Mouse (Mus musculus): ENCODE results near the gene Olfr45. TPM values are rescaled to one million over a fixed set of nuclear protein-coding genes. Genes with fewer than 3 reads are reported as not detected.

The Olfr45 gene
- total RNA-seq (2023), result not detected

GRCm38 (mm10) chr7:140681651-140682050 lies at the start of gene Olfr45:
Gene Olfr45 (plus strand): TSS chr7:140681951.

GRCm38 (mm10) chr7:140646152-140646551 lies 35.6 kb upstream of the Olfr45 start, which contains the start of gene Olfr53:
Gene Olfr53 (plus strand): TSS chr7:140646452.

DNA sequence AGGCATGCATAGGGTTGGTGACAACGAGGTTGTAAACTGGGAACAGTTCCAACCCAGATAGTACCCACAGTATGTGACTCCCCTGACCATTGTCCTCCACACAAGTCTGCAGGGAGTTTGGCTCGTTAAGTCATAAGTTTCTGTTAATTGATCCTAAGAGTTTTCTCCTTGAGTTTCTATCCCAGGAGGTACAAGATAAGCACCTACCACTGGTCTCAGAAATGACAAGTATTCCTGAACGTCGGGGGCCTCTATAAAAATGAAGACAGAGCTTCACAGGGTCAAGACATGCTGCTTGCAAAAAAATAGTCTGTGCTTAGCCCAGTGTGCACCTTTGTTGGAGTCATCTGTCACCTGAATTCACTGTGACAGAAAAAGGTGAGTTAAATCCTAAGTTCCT lies 22.1 kb upstream of the Olfr45 start, which contains the start of gene Olfr539:
Gene Olfr539 (plus strand): TSS at position 301 of the 400 bp plus-strand sequence.

DNA sequence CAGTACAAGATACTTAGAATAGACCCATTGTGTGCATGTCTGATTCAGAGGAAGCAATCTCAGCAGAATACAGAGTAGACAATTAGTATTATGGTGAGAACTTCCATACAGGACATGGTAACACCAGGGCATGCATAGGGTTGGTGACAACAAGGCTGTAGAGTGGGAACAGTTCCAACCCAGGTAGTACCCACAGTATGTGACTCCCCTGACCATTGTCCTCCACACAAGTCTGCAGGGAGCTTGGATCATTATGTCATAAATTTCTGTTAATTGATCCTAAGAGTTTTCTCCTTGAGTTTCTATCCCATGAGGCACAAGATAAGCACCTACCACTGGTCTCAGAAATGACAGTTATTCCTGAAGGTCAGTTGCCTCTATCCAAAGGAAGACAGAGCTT lies 15.2 kb downstream of the Olfr45 start, which contains the start of gene Olfr541:
Gene Olfr541 (plus strand): TSS at position 301 of the 400 bp plus-strand sequence.

Other genes starting within 250 kb of the Olfr45 start
- gene Olfr533, start 218.6 kb upstream of the Olfr45 start, total RNA-seq (2023), result not detected
- not detected for gene Olfr535, start 197.7 kb upstream of the Olfr45 start, total RNA-seq (2023)
- not detected for gene Olfr536, start 174.6 kb upstream of the Olfr45 start, total RNA-seq (2023)
- gene Olfr538, start 114.1 kb upstream of the Olfr45 start, total RNA-seq (2023), result not detected
- not detected for gene Olfr46, start 80.7 kb upstream of the Olfr45 start, total RNA-seq (2023)
- not detected for gene Olfr61, start 53.0 kb upstream of the Olfr45 start, total RNA-seq (2023)
- gene Olfr53, start 35.5 kb upstream of the Olfr45 start, total RNA-seq (2023), result not detected
- gene Olfr539, start 22.0 kb upstream of the Olfr45 start, total RNA-seq (2023), result not detected
- not detected for gene Olfr541, start 15.3 kb downstream of the Olfr45 start, total RNA-seq (2023)
- gene Cyp2e1, start 81.8 kb downstream of the Olfr45 start, total RNA-seq (2023), result not detected
- gene Syce1, start 105.9 kb downstream of the Olfr45 start, total RNA-seq (2023), result not detected
- not detected for gene Zfp941, start 140.2 kb downstream of the Olfr45 start, total RNA-seq (2023)
- not detected for gene Urah, start 153.1 kb downstream of the Olfr45 start, total RNA-seq (2023)
- not detected for gene Scgb1c1, start 163.6 kb downstream of the Olfr45 start, total RNA-seq (2023)
- not detected for gene Odf3, start 165.9 kb downstream of the Olfr45 start, total RNA-seq (2023)
- not detected for gene Gm45785, start 174.4 kb downstream of the Olfr45 start, total RNA-seq (2023)
- 100 to 1,000 TPM; 109 to 116 TPM for gene Ric8a, start 175.0 kb downstream of the Olfr45 start, total RNA-seq (2023)
- gene Bet1l, start 175.6 kb downstream of the Olfr45 start, total RNA-seq (2023), result 10 to 100 TPM; 31.2 to 31.7 TPM
- 10 to 100 TPM; 75.3 to 88.5 TPM for gene Psmd13, start 200.0 kb downstream of the Olfr45 start, total RNA-seq (2023)
- gene Sirt3, start 200.4 kb downstream of the Olfr45 start, total RNA-seq (2023), result 1 to 10 TPM; 8.4 to 9.2 TPM
- gene Cox8b, start 218.5 kb downstream of the Olfr45 start, total RNA-seq (2023), result not detected
- under 1 TPM in 1 of 2 experiments, not detected in 1; 0.17 TPM for gene Nlrp6, start 239.0 kb downstream of the Olfr45 start, total RNA-seq (2023)

All from T-cell, adult 66 days (primary cell).